Mouse (Mus musculus) heart, adult 2 months (tissue): ENCODE results near the gene Gm47959. TPM values are rescaled to one million over a fixed set of nuclear protein-coding genes. Genes with fewer than 3 reads are reported as not detected.

Experiments used
- DNase-seq, 2 experiments: peaks; one replicate each; pipeline ENCODE4 v3.0.0; 2021
- H3K27ac ChIP-seq: fragments of 200-600 bp; 2 replicates; pipeline ENCODE4 v1.8.1; 2022
- H3K27me3 ChIP-seq: fragments of 200-500 bp; 2 replicates; pipeline ENCODE4 v1.6.1; 2012; ENCODE audit warnings: mild to moderate bottlenecking, low read length, inconsistent platforms, mixed read lengths; ENCODE audit not compliant: control insufficient read depth, insufficient read depth
- H3K36me3 ChIP-seq: fragments of 200-500 bp; 2 replicates; pipeline ENCODE4 v1.6.1; 2012; ENCODE audit warnings: low read length, inconsistent platforms; ENCODE audit not compliant: control insufficient read depth, insufficient read depth
- H3K4me1 ChIP-seq: fragments of 200-500 bp; 2 replicates; pipeline ENCODE4 v1.6.1; 2011; ENCODE audit warnings: low read length; ENCODE audit not compliant: control insufficient read depth, insufficient read depth
- H3K4me3 ChIP-seq: fragments of 200-600 bp; 2 replicates; pipeline ENCODE4 v1.8.1; 2022
- H3K79me2 ChIP-seq: fragments of 200-500 bp; replicated peaks from 2 replicates; pipeline ENCODE4 v1.6.1; 2012; ENCODE audit warnings: mild to moderate bottlenecking, inconsistent platforms, low read length, moderate library complexity, mixed read lengths; ENCODE audit not compliant: control insufficient read depth, insufficient read depth
- H3K9ac ChIP-seq: fragments of 200-500 bp; 2 replicates; pipeline ENCODE4 v1.6.1; 2012; ENCODE audit warnings: low read depth, mild to moderate bottlenecking, control low read depth, inconsistent platforms, low read length, mixed read lengths
- CTCF ChIP-seq: fragments of 200-600 bp; IDR thresholded peaks from 2 replicates; pipeline ENCODE4 v1.8.1; 2022; ENCODE audit warnings: antibody characterized with exemption, mild to moderate bottlenecking, moderate library complexity
- EP300 ChIP-seq: fragments of 200-500 bp; IDR thresholded peaks from 2 replicates; pipeline ENCODE4 v1.6.1; 2011; ENCODE audit warnings: low read depth, low read length, control low read depth; ENCODE audit not compliant: insufficient read depth
- POLR2A ChIP-seq: fragments of 200-500 bp; IDR thresholded peaks from 2 replicates; pipeline ENCODE4 v1.6.1; 2011; ENCODE audit warnings: mild to moderate bottlenecking, low read depth, low read length, control low read depth; ENCODE audit not compliant: insufficient read depth
- WGBS: fragments of 180-500 bp; shearing (Covaris S2); methylation state at CpG from one replicate; pipeline ENCODE4 v1.1.7; 2018; 5-methylcytosine and 5-hydroxymethylcytosine counted together
- intact Hi-C: fragments of 180-260 bp; cut with DNase I; formaldehyde crosslinking; loops from one replicate; pipeline ENCODE4 v1.15.1; 2025
- polyA plus RNA-seq: library from polyadenylated mRNA; depleted of rRNA; stranded (reverse); fragments of >200 nt; gene quantifications from 2 replicates; pipeline ENCODE4 v1.2.3, GENCODE M21; 2012
- total RNA-seq, 2 experiments: library from RNA; stranded (reverse); gene quantifications; 2 replicates each; pipeline ENCODE4 v1.2.3; 2021

Gm47959 gene
- total and polyA plus RNA-seq, 3 experiments = not detected

DNA sequence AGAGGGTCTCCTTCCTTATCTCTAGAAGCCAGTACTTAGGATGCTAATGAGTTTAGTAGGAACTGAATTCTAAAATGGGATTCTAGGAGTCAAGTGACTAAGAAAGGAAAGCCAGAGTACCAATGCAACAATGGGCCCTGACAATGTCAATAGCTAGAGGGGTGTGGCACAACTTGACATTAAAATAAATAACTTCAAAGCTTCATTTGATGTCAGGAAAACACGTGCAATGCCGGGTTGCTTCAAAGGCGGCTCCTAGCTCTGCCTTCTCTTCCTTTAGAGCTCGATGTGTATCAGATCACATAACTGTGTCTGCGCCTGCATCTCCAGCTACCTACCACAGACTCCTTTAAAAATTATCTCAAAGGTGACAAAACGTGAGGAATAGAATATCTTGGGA lies 26.4 kb upstream of the Gm47959 start:
- TF ChIP-seq EP300 (no peak), CTCF (no peak), POLR2A (no peak)
- Histone ChIP-seq H3K4me3 (no peak overlapping the region), H3K79me2 (no peaks in the 10 kb centered on the region), H3K36me3 (no peaks in the 10 kb centered on the region), H3K4me1 (peaks cover 3% of the 10 kb centered on the region), H3K9ac (no peak overlapping the region), H3K27me3 (no peaks in the 10 kb centered on the region), H3K27ac (no peak overlapping the region)
- intact Hi-C loops = no loop called here
- 41% methylated on average over 6 of the region's 6 CpGs for WGBS
- DNase-seq = no peak

GRCm38 (mm10) chr1:82974342-82974741 lies 26.0 kb upstream of the Gm47959 start:
- TF ChIP-seq EP300 (no peak), CTCF (no peak), POLR2A (no peak)
- intact Hi-C loops = no loop called here
- H3K79me2 ChIP-seq = no peaks in the 10 kb centered on the region
- 49% methylated on average over 9 of the region's 9 CpGs for WGBS
- DNase-seq = no peak
- H3K4me3 ChIP-seq = no peak overlapping the region
- no peaks in the 10 kb centered on the region for H3K27me3 ChIP-seq
- H3K4me1 ChIP-seq = peaks cover 3% of the 10 kb centered on the region
- no peak overlapping the region for H3K27ac ChIP-seq
- H3K9ac ChIP-seq = no peak overlapping the region
- H3K36me3 ChIP-seq = no peaks in the 10 kb centered on the region

DNA sequence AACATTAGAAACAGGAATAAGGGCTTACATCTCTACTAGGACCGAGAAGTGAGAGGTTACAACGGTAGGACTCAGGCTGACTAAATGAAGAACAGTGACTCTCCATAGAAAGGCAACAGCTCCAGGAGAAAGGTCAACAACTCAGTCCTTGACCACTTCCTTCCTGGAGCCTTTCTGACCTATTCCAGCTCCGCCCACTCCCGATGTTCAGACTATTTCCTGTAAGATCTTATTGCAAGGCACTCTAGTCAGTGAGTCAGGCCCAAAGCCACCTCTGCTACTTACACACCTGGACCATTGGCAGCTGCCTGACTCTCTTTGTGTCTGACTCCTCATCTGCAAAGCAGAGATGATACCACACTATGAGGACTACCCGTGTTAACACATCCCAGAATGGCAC lies 24.6 kb upstream of the Gm47959 start:
- intact Hi-C loops = no loop called here
- H3K27ac ChIP-seq = no peak overlapping the region
- no peak for DNase-seq
- TF ChIP-seq CTCF (no peak), POLR2A (no peak), EP300 (no peak)
- 52% methylated on average over 5 of the region's 5 CpGs for WGBS
- no peaks in the 10 kb centered on the region for H3K36me3 ChIP-seq
- peaks cover 3% of the 10 kb centered on the region for H3K4me1 ChIP-seq
- no peak overlapping the region for H3K9ac ChIP-seq
- no peak overlapping the region for H3K4me3 ChIP-seq
- H3K79me2 ChIP-seq = no peaks in the 10 kb centered on the region
- H3K27me3 ChIP-seq = no peaks in the 10 kb centered on the region

DNA sequence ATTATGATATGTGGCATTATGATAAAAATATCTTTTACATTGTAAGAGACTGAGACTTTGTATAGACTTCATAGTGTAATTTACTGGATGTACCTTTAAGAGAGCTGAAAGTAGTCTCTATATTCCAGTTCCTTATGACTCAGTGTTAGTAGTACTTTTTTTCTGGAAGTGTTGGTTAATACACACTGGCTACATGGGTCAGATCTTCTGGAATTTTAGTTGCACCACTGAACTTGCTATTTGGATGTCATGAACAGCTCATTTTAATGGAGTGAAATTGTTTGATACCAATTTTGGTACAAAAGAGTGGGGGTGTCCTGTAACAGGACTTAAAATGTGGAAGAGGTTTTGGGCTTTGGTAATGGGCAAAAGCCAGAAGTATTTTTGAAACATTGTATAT lies 22.5 kb upstream of the Gm47959 start:
- no peak overlapping the region for H3K9ac ChIP-seq
- H3K36me3 ChIP-seq = no peaks in the 10 kb centered on the region
- no peak overlapping the region for H3K4me3 ChIP-seq
- H3K27me3 ChIP-seq = no peaks in the 10 kb centered on the region
- no peaks in the 10 kb centered on the region for H3K79me2 ChIP-seq
- no peak overlapping the region for H3K27ac ChIP-seq
- peaks cover 3% of the 10 kb centered on the region for H3K4me1 ChIP-seq
- TF ChIP-seq EP300 (no peak), CTCF (no peak), POLR2A (no peak)
- DNase-seq = no peak
- intact Hi-C loops = no loop called here

DNA sequence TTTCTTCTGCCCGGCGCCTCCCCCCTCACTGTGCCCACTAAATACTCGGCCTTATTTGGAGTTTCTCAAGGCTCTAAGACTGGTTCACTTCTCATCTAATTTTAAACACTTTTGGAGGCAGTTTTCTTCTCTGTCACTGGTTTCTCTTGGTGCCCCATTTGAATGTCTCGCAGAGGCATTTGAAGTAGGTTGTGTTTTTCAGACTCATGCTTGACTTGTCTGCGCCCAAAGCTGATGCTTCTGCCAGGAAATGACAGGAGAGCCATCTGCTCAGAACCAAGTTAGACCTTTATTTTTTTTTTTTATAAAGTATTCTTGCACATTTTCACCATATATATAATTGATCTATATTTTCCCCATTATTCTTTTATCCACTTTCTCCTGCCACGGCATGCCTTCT lies 13.6 kb upstream of the Gm47959 start:
- no peaks in the 10 kb centered on the region for H3K36me3 ChIP-seq
- H3K27me3 ChIP-seq = no peaks in the 10 kb centered on the region
- H3K79me2 ChIP-seq = no peaks in the 10 kb centered on the region
- no peak overlapping the region for H3K4me3 ChIP-seq
- H3K4me1 ChIP-seq = no peaks in the 10 kb centered on the region; the same call in 1 of the 2 replicates
- TF ChIP-seq CTCF = no peak
- no peak for TF ChIP-seq POLR2A
- no peak for TF ChIP-seq EP300
- no peak overlapping the region for H3K9ac ChIP-seq
- WGBS = 88% methylated on average over 6 of the region's 6 CpGs
- H3K27ac ChIP-seq = no peak overlapping the region
- intact Hi-C loops = loop anchor here (1.0 kb wide), 2 partner anchors 147 to 199 kb away; partner anchors contain the start of gene Agfg1
- DNase-seq = no peak

- WGBS = 20% methylated on average over 4 of the region's 4 CpGs
- intact Hi-C loops = loop anchor here (1.0 kb wide), 2 partner anchors 148 to 200 kb away; partner anchors contain the start of gene Agfg1
- TF ChIP-seq CTCF = peak; percentile 86
- no peak for TF ChIP-seq POLR2A
- H3K36me3 ChIP-seq = no peaks in the 10 kb centered on the region
- no peaks in the 10 kb centered on the region for H3K79me2 ChIP-seq
- H3K27ac ChIP-seq = no peak overlapping the region
- H3K4me3 ChIP-seq = no peak overlapping the region
- no peak for DNase-seq
- H3K27me3 ChIP-seq = no peaks in the 10 kb centered on the region
- no peak overlapping the region for H3K9ac ChIP-seq
- H3K4me1 ChIP-seq = no peaks in the 10 kb centered on the region; the same call in 1 of the 2 replicates
Observed at GRCm38 (mm10) chr1:82987530-82988198, 12.7 kb upstream of the Gm47959 start.
